Mouse (Mus musculus): ENCODE measurements around the gene Gnb3.

Gene Gnb3

DNA sequence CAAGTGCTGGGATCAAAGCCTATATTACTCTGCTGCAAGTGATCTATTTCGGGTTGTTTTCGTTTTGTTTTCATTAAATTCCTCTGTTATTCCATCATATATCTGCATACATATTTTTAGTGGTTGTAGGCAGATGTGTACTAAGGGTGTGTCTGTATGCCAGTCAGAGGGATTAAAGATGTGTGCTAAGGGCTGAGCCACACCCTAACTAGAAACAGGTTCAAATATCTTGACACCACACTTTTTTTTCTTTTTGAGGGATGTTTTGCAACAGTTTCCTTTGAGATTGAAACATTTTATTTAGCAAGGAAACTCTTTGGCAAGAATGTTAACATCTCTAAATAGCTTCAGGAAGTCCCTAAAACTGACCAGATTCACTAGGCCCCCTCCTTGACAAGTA lies 43.9 kb downstream of the Gnb3 start:
- DNase-seq, result no peak

DNA sequence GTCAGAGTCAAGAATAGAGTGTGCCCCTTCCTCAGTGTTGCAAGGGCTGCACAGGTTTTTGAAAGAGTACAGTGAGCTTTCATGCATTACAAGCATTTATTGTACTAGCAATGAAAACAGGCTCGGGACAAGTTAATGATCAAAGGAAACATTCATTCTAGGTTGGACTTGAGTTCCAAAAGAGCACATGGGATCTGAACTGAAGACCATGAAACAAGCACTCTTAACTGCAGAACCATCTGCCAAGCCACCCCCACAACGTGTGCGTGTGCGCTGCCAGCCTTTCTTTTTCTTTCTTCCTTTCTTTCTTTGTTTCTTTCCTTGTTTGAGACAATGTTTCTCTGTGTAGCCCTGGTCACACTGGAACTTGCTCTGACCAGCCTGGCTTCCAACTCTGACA lies 44.3 kb downstream of the Gnb3 start:
- no peak for DNase-seq

- no peak for DNase-seq
Measured at GRCm38 (mm10) chr6:124791911-124792310, 48.2 kb downstream of the Gnb3 start.

DNA sequence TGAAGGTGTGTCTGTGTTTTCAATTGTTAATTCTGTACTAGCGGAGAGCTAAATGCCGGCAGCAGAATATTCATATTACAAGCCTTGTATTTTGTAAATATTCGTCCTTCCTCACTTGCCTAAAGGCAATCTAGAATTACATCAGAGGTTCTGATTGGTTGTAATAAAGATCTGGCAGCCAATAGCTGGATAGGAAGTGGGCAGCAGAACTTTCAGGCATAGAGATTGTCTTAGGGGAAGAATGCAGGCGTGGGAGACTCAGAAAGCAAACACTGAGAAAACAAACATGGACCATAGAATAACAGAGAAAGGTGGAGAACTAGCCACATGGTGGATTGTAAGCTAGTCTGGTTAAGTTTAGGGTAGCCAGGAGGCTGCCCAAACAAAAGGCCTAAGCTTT lies 50.0 kb downstream of the Gnb3 start:
- DNase-seq, result no peak

DNA sequence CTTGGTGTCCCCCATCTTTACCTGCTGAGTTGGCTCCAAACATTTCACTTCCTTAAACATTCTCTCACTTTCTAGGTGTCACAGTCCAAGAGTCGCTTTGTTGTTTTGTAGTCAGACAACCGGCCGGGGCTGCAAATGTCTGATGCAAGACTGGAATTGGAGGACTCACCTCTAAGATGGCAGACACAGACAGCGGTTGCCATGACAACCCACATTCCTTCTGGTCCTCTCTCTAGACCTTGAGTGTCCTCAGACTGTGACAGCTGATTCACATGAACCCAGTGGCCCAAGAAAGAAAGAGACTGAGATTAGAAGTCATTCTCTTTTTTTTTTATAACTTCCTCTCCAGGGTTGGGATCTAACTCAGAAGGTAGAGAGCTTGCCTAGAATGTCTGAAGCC lies 50.6 kb downstream of the Gnb3 start:
- no peak for DNase-seq

- no peak for DNase-seq
Measured at GRCm38 (mm10) chr6:124787722-124788121, 52.4 kb downstream of the Gnb3 start.

GRCm38 (mm10) chr6:124786756-124787420 lies 53.2 kb downstream of the Gnb3 start:
- DNase-seq, result no peak
